Mouse (Mus musculus) E14TG2a.4 (cell line): ENCODE measurements around the gene Vinac1.
"Not testable (repeated sequence)": the region's sequence is repeated elsewhere in the genome, so short reads cannot be mapped to it uniquely, and the experiment has no call there.

Source experiments
- H3K27me3 ChIP-seq: 2 replicates; pipeline ENCODE4 v1.6.1; 2014; ENCODE audit warnings: low read length, control low read depth; ENCODE audit not compliant: insufficient read depth
- H3K36me3 ChIP-seq: 2 replicates; pipeline ENCODE4 v1.6.1; 2014; ENCODE audit warnings: low read length, control low read depth; ENCODE audit not compliant: insufficient read depth
- H3K4me1 ChIP-seq: replicated peaks from 2 replicates; pipeline ENCODE4 v1.6.1; 2014; ENCODE audit warnings: low read depth, low read length, control low read depth
- H3K4me3 ChIP-seq: replicated peaks from 2 replicates; pipeline ENCODE4 v1.5.1; 2014; ENCODE audit warnings: mild to moderate bottlenecking, low read length
- H3K9me3 ChIP-seq: 2 replicates; pipeline ENCODE4 v1.6.1; 2014; ENCODE audit warnings: low read length, control low read depth
- CTCF ChIP-seq: conservative IDR thresholded peaks from 2 replicates; pipeline ENCODE4 v1.5.1; 2014; ENCODE audit warnings: low read length
- NANOG ChIP-seq: IDR thresholded peaks from 2 replicates; pipeline ENCODE4 v1.6.1; 2014; ENCODE audit warnings: borderline replicate concordance, low read length, mixed read lengths
- POU5F1 ChIP-seq: IDR thresholded peaks from 2 replicates; pipeline ENCODE4 v1.6.1; 2014; ENCODE audit warnings: low read length, borderline replicate concordance

The Vinac1 gene

GRCm38 (mm10) chr2:129020106-129020505 lies 27.9 kb downstream of the Vinac1 start:
- no peaks in the 10 kb centered on the region for H3K36me3 ChIP-seq
- no peaks in the 10 kb centered on the region for H3K9me3 ChIP-seq
- no peaks in the 10 kb centered on the region for H3K4me1 ChIP-seq
- H3K4me3 ChIP-seq = no peak overlapping the region
- no peaks in the 10 kb centered on the region for H3K27me3 ChIP-seq
- TF ChIP-seq CTCF = no peak
- TF ChIP-seq POU5F1 = no peak
- no peak for TF ChIP-seq NANOG

GRCm38 (mm10) chr2:129008867-129009266 lies 39.1 kb downstream of the Vinac1 start:
- H3K27me3 ChIP-seq, H3K4me1 ChIP-seq, H3K4me3 ChIP-seq, H3K36me3 ChIP-seq, H3K9me3 ChIP-seq: not testable (repeated sequence)
- peak; percentile 38 for TF ChIP-seq CTCF

- no peak overlapping the region for H3K4me3 ChIP-seq
- no peaks in the 10 kb centered on the region for H3K27me3 ChIP-seq
- no peaks in the 10 kb centered on the region for H3K9me3 ChIP-seq
- no peak for TF ChIP-seq NANOG
- TF ChIP-seq CTCF = no peak
- no peaks in the 10 kb centered on the region for H3K4me1 ChIP-seq
- H3K36me3 ChIP-seq = no peaks in the 10 kb centered on the region
Observed at GRCm38 (mm10) chr2:129006194-129006749, 41.7 kb downstream of the Vinac1 start.

GRCm38 (mm10) chr2:129004872-129005271 lies 43.1 kb downstream of the Vinac1 start:
- H3K27me3 ChIP-seq = no peaks in the 10 kb centered on the region
- no peaks in the 10 kb centered on the region for H3K36me3 ChIP-seq
- H3K9me3 ChIP-seq = no peaks in the 10 kb centered on the region
- TF ChIP-seq CTCF (no peak), POU5F1 (no peak), NANOG (no peak)
- H3K4me3 ChIP-seq = no peak overlapping the region
- H3K4me1 ChIP-seq = no peaks in the 10 kb centered on the region

- H3K27me3 ChIP-seq = no peaks in the 10 kb centered on the region
- no peaks in the 10 kb centered on the region for H3K36me3 ChIP-seq
- H3K9me3 ChIP-seq = no peaks in the 10 kb centered on the region
- no peak overlapping the region for H3K4me3 ChIP-seq
- H3K4me1 ChIP-seq = no peaks in the 10 kb centered on the region
- no peak for TF ChIP-seq CTCF
Observed at GRCm38 (mm10) chr2:128984746-128985145, 63.2 kb downstream of the Vinac1 start.

GRCm38 (mm10) chr2:128975572-128975971 lies 72.4 kb downstream of the Vinac1 start:
- TF ChIP-seq CTCF = no peak
- TF ChIP-seq NANOG = no peak
- TF ChIP-seq POU5F1 = no peak
- Histone ChIP-seq H3K9me3 (no peaks in the 10 kb centered on the region), H3K27me3 (no peaks in the 10 kb centered on the region)

More at GRCm38 (mm10) chr2:128975572-128975971, 72.4 kb downstream of the Vinac1 start:
- Histone ChIP-seq H3K4me3 (no peak overlapping the region), H3K36me3 (no peaks in the 10 kb centered on the region), H3K4me1 (no peaks in the 10 kb centered on the region)
